Mouse (Mus musculus) bone marrow, adult 2 months (tissue): Measurements from ENCODE around the gene Prim2.

ENCODE experiments used
- CTCF ChIP-seq: fragments of 200-500 bp; IDR thresholded peaks from 2 replicates; pipeline ENCODE4 v1.5.1; 2011; ENCODE audit warnings: low read length, control low read depth; ENCODE audit not compliant: control insufficient read depth, insufficient read depth
- POLR2A ChIP-seq: fragments of 200-500 bp; IDR thresholded peaks from 2 replicates; pipeline ENCODE4 v1.6.1; 2011; ENCODE audit warnings: low read depth, mild to moderate bottlenecking, control low read depth, low read length, borderline replicate concordance; ENCODE audit not compliant: control insufficient read depth

GRCm38 (mm10) chr1:33590556-33591411, 78.8 kb downstream of the Prim2 start:
- TF ChIP-seq POLR2A (no peak), CTCF (no peak)
